Mouse (Mus musculus): ENCODE results near the gene Epop. TPM values are rescaled to one million over a fixed set of nuclear protein-coding genes. Genes with fewer than 3 reads are reported as not detected.
A peak's percentile ranks its signal among the peaks of the same experiment; 100 is the strongest.

Gene Epop
- polyA plus RNA-seq, 1 experiment, result 2.1 TPM

DNA sequence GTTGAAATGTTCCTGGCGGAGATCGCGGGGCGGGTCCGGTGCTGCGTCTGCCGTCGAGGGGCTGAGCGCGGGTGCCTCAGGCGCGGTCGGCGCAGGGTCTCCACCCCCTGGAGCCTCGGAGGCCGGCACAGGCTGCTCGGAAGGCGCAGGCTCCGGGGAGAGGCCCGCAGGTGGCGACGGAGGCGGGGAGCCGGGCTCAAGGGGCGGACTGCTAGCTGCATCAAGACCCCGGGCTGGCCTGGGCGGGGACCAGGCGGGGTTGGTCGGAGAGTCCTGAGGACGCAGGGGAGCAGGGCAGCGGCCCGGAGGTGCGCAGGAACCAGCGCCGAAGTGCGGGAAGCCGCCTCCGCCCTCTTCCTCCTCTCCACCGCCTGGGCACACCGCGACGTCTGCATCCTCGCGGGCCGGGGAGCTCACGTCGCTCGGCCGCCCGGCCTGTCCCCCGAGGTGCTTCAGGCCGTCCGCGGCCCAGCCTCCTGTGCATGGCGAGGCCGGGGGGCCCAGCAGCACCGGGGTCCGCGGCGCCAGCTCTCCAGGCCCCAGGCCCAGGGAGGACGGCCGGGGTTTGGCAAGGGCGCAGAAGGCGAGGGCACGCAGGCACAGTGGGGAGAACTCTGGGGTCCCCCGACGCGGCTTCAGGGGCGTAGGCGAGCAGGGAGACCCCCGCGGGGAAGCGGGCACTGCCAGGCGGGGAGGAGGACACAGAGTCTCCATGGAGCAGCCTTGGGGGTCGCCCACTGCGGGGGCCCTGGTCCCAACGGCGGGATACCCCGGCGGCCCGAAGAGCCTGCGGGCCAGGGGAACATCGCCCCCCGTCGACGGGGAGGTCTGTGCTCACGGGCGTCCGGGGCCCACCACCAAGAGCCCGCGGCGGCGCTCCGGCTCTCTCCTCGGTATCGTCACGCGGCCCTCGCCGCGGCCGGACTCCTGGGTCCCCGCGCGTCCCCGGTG lies 659 bp downstream of the Epop start:
- 2% methylated on average over 106 of the region's 106 CpGs for whole genome bisulfite sequencing
- TF ChIP-seq CTCF (IDR thresholded peaks at IDR 0.05; ENCODE audit: extremely low read depth, insufficient read length, insufficient replicate concordance, low read depth, low read length) (no peak), POLR2A (IDR thresholded peaks at IDR 0.05; ENCODE audit: low read depth, low read length) (no peak)
- Histone ChIP-seq H3K4me1 (ENCODE audit: control insufficient read depth, insufficient read depth, insufficient read length, low read length) (peaks cover 7% of the 10 kb centered on the region; the same call in 1 of the 2 replicates), H3K27ac (ENCODE audit: insufficient read depth, low read depth, low read length) (no peak overlapping the region), H3K4me3 (ENCODE audit: low read depth, low read length) (peak overlapping the region; percentile 61), H3K36me3 (ENCODE audit: control insufficient read depth, insufficient read depth, low read length) (no peaks in the 10 kb centered on the region), H3K27me3 (ENCODE audit: control insufficient read depth, insufficient read depth, low read length) (peaks cover 55% of the 10 kb centered on the region)

- peak overlapping the region; percentile 61 for H3K4me3 ChIP-seq (ENCODE audit: low read depth, low read length)
- WGBS, result 5% methylated on average over 28 of the region's 28 CpGs
- TF ChIP-seq POLR2A (IDR thresholded peaks at IDR 0.05; ENCODE audit: low read depth, low read length) (no peak), CTCF (IDR thresholded peaks at IDR 0.05; ENCODE audit: extremely low read depth, insufficient read length, insufficient replicate concordance, low read depth, low read length) (no peak)
- no peaks in the 10 kb centered on the region for H3K36me3 ChIP-seq (ENCODE audit: control insufficient read depth, insufficient read depth, low read length)
- peaks cover 7% of the 10 kb centered on the region; the same call in 1 of the 2 replicates for H3K4me1 ChIP-seq (ENCODE audit: control insufficient read depth, insufficient read depth, insufficient read length, low read length)
- H3K27me3 ChIP-seq (ENCODE audit: control insufficient read depth, insufficient read depth, low read length), result peaks cover 57% of the 10 kb centered on the region
- no peak overlapping the region for H3K27ac ChIP-seq (ENCODE audit: insufficient read depth, low read depth, low read length)
Measured at GRCm38 (mm10) chr11:97628303-97628567, 1.3 kb downstream of the Epop start.

- Histone ChIP-seq H3K36me3 (ENCODE audit: control insufficient read depth, insufficient read depth, low read length) (no peaks in the 10 kb centered on the region), H3K4me3 (ENCODE audit: low read depth, low read length) (no peak overlapping the region; the same call in 1 of the 2 replicates), H3K27ac (ENCODE audit: insufficient read depth, low read depth, low read length) (no peak overlapping the region), H3K4me1 (ENCODE audit: control insufficient read depth, insufficient read depth, insufficient read length, low read length) (peaks cover 7% of the 10 kb centered on the region; the same call in 1 of the 2 replicates), H3K27me3 (ENCODE audit: control insufficient read depth, insufficient read depth, low read length) (peaks cover 57% of the 10 kb centered on the region)
- WGBS, result 25% methylated on average over 30 of the region's 30 CpGs
- TF ChIP-seq CTCF (IDR thresholded peaks at IDR 0.05; ENCODE audit: extremely low read depth, insufficient read length, insufficient replicate concordance, low read depth, low read length) (no peak), POLR2A (IDR thresholded peaks at IDR 0.05; ENCODE audit: low read depth, low read length) (no peak)
Measured at GRCm38 (mm10) chr11:97627556-97628302, 1.8 kb downstream of the Epop start.

DNA sequence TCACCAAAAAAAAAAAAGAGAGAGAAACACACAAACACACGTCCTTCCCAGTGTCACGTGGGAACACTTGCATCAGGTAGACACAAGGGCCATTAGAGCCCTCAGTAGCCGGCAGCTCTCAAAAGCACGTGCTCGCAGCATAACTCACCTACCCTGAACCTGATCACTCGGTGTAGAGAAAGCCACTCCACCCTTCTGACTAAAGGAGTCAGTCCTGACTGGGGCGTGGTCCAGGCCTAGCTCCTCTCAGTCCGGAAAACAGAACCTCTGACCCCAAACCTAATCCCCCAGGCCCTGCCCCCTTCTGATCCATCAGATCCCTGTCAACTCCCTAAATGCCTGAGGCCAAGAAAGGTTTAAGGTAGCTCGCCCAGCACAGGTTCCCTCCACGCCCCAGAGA lies 2.7 kb downstream of the Epop start:
- TF ChIP-seq POLR2A (IDR thresholded peaks at IDR 0.05; ENCODE audit: low read depth, low read length) (no peak), CTCF (IDR thresholded peaks at IDR 0.05; ENCODE audit: extremely low read depth, insufficient read length, insufficient replicate concordance, low read depth, low read length) (no peak)
- H3K36me3 ChIP-seq (ENCODE audit: control insufficient read depth, insufficient read depth, low read length), result no peaks in the 10 kb centered on the region
- peaks cover 57% of the 10 kb centered on the region for H3K27me3 ChIP-seq (ENCODE audit: control insufficient read depth, insufficient read depth, low read length)
- WGBS, result 28% methylated on average over 10 of the region's 10 CpGs
- H3K27ac ChIP-seq (ENCODE audit: insufficient read depth, low read depth, low read length), result no peak overlapping the region
- H3K4me1 ChIP-seq (ENCODE audit: control insufficient read depth, insufficient read depth, insufficient read length, low read length), result peaks cover 7% of the 10 kb centered on the region; the same call in 1 of the 2 replicates
- H3K4me3 ChIP-seq (ENCODE audit: low read depth, low read length), result no peak overlapping the region

DNA sequence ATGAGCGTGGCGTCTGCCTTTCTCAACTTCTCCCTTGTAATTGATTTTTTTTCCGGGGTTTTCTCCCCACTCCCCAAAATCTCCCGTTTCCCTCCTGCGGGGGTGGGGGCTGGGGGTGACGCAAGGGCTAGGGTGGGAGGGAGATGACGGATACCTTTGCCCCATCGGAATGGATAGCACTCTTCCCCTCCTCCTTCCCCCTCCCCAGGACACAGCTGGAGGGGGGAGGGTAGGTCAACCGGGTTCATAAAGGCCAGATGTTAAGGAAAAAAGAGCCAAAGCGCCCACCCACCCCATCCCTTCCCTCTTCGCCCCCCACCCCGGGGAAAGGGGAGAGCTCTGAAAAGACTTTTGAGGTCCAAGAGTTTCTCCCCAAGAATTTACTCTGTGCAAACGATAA lies 3.1 kb downstream of the Epop start:
- WGBS, result 30% methylated on average over 13 of the region's 13 CpGs

GRCm38 (mm10) chr11:97625551-97625950 lies 4.0 kb downstream of the Epop start:
- 79% methylated on average over 5 of the region's 5 CpGs for WGBS
- Histone ChIP-seq H3K4me3 (ENCODE audit: low read depth, low read length) (no peak overlapping the region), H3K4me1 (ENCODE audit: control insufficient read depth, insufficient read depth, insufficient read length, low read length) (peaks cover 7% of the 10 kb centered on the region; the same call in 1 of the 2 replicates), H3K27me3 (ENCODE audit: control insufficient read depth, insufficient read depth, low read length) (peaks cover 49% of the 10 kb centered on the region), H3K36me3 (ENCODE audit: control insufficient read depth, insufficient read depth, low read length) (no peaks in the 10 kb centered on the region), H3K27ac (ENCODE audit: insufficient read depth, low read depth, low read length) (no peak overlapping the region)
- TF ChIP-seq POLR2A (IDR thresholded peaks at IDR 0.05; ENCODE audit: low read depth, low read length) (no peak), CTCF (IDR thresholded peaks at IDR 0.05; ENCODE audit: extremely low read depth, insufficient read length, insufficient replicate concordance, low read depth, low read length) (no peak)

More for the DNA sequence above, 3.1 kb downstream of the Epop start:
- H3K36me3 ChIP-seq (ENCODE audit: control insufficient read depth, insufficient read depth, low read length), result no peaks in the 10 kb centered on the region
- no peak overlapping the region for H3K27ac ChIP-seq (ENCODE audit: insufficient read depth, low read depth, low read length)
- H3K27me3 ChIP-seq (ENCODE audit: control insufficient read depth, insufficient read depth, low read length), result peaks cover 56% of the 10 kb centered on the region
- H3K4me1 ChIP-seq (ENCODE audit: control insufficient read depth, insufficient read depth, insufficient read length, low read length), result peaks cover 7% of the 10 kb centered on the region; the same call in 1 of the 2 replicates
- TF ChIP-seq CTCF (IDR thresholded peaks at IDR 0.05; ENCODE audit: extremely low read depth, insufficient read length, insufficient replicate concordance, low read depth, low read length) (no peak), POLR2A (IDR thresholded peaks at IDR 0.05; ENCODE audit: low read depth, low read length) (no peak)
- no peak overlapping the region for H3K4me3 ChIP-seq (ENCODE audit: low read depth, low read length)

GRCm38 (mm10) chr11:97623166-97623565 lies 6.3 kb downstream of the Epop start:
- no peaks in the 10 kb centered on the region for H3K36me3 ChIP-seq (ENCODE audit: control insufficient read depth, insufficient read depth, low read length)
- no peak overlapping the region for H3K4me3 ChIP-seq (ENCODE audit: low read depth, low read length)
- H3K4me1 ChIP-seq (ENCODE audit: control insufficient read depth, insufficient read depth, insufficient read length, low read length), result 0 out of 2 replicates have a peak, but pooled peaks cover 3% of the 10 kb centered on the region
- H3K27ac ChIP-seq (ENCODE audit: insufficient read depth, low read depth, low read length), result no peak overlapping the region
- H3K27me3 ChIP-seq (ENCODE audit: control insufficient read depth, insufficient read depth, low read length), result peaks cover 25% of the 10 kb centered on the region
- no peak for TF ChIP-seq CTCF (IDR thresholded peaks at IDR 0.05; ENCODE audit: extremely low read depth, insufficient read length, insufficient replicate concordance, low read depth, low read length)
- no peak for TF ChIP-seq POLR2A (IDR thresholded peaks at IDR 0.05; ENCODE audit: low read depth, low read length)
- WGBS, result 52% methylated on average over 9 of the region's 9 CpGs
